Mouse (Mus musculus) midbrain, embryonic 14.5 days (tissue): ENCODE results near the gene Xxylt1. TPM values are rescaled to one million over a fixed set of nuclear protein-coding genes. Genes with fewer than 3 reads are reported as not detected.

Experiments used
- ATAC-seq: fragments of 200-750 bp; cut with Nextera tagmentation; 2 replicates; pipeline ENCODE4 v1.8.0; 2017; ENCODE audit warnings: moderate number of reproducible peaks, moderate library complexity; ENCODE audit not compliant: low FRiP score, low TSS enrichment
- DNase-seq: peaks from one replicate; pipeline ENCODE4 v3.0.0-alpha.2; 2015
- H3K27ac ChIP-seq: fragments of 300-500 bp; sonication (generic); replicated peaks from 2 replicates; pipeline ENCODE4 v1.5.1; 2014; ENCODE audit warnings: mild to moderate bottlenecking, low read depth, low read length, moderate library complexity
- H3K27me3 ChIP-seq: fragments of 300-500 bp; sonication (generic); 2 replicates; pipeline ENCODE4 v1.6.1; 2014; ENCODE audit warnings: low read length, control low read depth, mixed read lengths; ENCODE audit not compliant: control insufficient read depth, insufficient read depth
- H3K36me3 ChIP-seq: fragments of 300-500 bp; sonication (generic); 2 replicates; pipeline ENCODE4 v1.6.1; 2014; ENCODE audit warnings: low read length, control low read depth; ENCODE audit not compliant: control insufficient read depth, insufficient read depth
- H3K4me1 ChIP-seq: fragments of 300-500 bp; sonication (generic); 2 replicates; pipeline ENCODE4 v1.6.1; 2014; ENCODE audit warnings: mild to moderate bottlenecking, antibody characterized with exemption, low read length, control low read depth; ENCODE audit not compliant: control insufficient read depth, insufficient read depth
- H3K4me2 ChIP-seq: fragments of 300-500 bp; sonication (generic); 2 replicates; pipeline ENCODE4 v1.6.1; 2014; ENCODE audit warnings: mild to moderate bottlenecking, low read length, moderate library complexity
- H3K4me3 ChIP-seq: fragments of 300-500 bp; sonication (generic); replicated peaks from 2 replicates; pipeline ENCODE4 v1.5.1; 2014; ENCODE audit warnings: low read depth, low read length
- H3K9ac ChIP-seq: fragments of 300-500 bp; sonication (generic); replicated peaks from 2 replicates; pipeline ENCODE4 v1.6.1; 2014; ENCODE audit warnings: mild to moderate bottlenecking, low read length, moderate library complexity
- H3K9me3 ChIP-seq: fragments of 300-500 bp; sonication (generic); 2 replicates; pipeline ENCODE4 v1.6.1; 2016; ENCODE audit warnings: low read length, control low read depth, mixed read lengths; ENCODE audit not compliant: control insufficient read depth
- WGBS: fragments of 180-500 bp; shearing (Covaris S2); extraction: QIAGEN DNeasy Blood & Tissue Kit; methylation state at CpG from one replicate; pipeline ENCODE4 v1.1.7; 2014; 5-methylcytosine and 5-hydroxymethylcytosine counted together
- polyA plus RNA-seq: library from polyadenylated mRNA; unstranded; fragments of >200 nt; fragmentation: Nextera tagmentation; extraction: Ambion mirVana; gene quantifications from 2 replicates; pipeline ENCODE4 v1.2.1, GENCODE M21; 2014

The Xxylt1 gene
- polyA plus RNA-seq, 1 experiment from 2014 or later: 14.4 TPM

DNA sequence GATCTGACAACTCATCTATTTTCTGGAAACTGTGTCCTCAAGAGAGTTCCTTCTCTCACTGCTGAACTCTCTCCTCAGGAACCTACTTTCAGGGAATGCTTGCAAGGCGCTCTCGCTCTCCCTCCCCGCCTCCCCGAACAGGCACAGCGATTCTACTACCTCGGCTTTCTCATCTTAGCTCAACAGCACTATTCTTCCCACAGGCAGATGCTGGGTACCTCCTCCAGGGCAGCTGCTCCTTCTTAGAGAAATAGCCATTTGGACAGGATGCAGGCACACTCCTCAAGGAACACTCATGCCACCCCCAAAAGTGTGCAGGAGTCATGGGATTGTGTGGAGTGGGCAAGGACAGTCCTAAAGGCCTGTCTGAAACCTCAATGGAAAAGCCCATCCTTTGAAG, 97.5 kb downstream of the Xxylt1 start:
- Histone ChIP-seq H3K4me3 (no peak overlapping the region), H3K4me1 (peaks cover 6% of the 10 kb centered on the region), H3K27ac (no peak overlapping the region), H3K9me3 (no peaks in the 10 kb centered on the region), H3K36me3 (no peaks in the 10 kb centered on the region), H3K9ac (no peak overlapping the region), H3K4me2 (no peak overlapping the region), H3K27me3 (no peaks in the 10 kb centered on the region)
- WGBS: 67% methylated on average over 6 of the region's 6 CpGs
- DNase-seq: no peak
- ATAC-seq: no peak

DNA sequence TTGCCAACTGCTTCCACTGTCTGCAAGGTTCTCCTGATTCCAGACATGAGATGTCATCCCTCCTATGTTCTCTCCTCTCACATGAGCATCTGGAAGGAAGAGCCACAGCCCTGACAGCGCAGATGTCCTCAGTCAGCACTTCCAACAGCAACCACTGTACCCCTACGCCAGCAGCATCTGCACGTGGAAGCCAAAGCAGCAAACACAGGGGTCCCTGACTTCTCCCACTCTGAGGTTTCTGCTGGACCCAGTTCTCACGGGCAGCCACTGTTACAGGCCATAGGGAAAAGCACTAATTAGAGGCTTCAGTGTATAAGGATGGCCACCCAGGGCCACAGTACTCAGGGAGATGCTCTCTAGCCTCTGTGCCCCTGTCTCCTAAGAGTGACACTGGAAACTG, 98.0 kb downstream of the Xxylt1 start:
- Histone ChIP-seq H3K9me3 (no peaks in the 10 kb centered on the region), H3K27ac (no peak overlapping the region), H3K27me3 (no peaks in the 10 kb centered on the region), H3K9ac (no peak overlapping the region), H3K4me1 (peaks cover 6% of the 10 kb centered on the region), H3K36me3 (no peaks in the 10 kb centered on the region), H3K4me3 (no peak overlapping the region), H3K4me2 (no peak overlapping the region)
- WGBS: 57% methylated on average over 4 of the region's 4 CpGs
- ATAC-seq (no peak), DNase-seq (no peak)

DNA sequence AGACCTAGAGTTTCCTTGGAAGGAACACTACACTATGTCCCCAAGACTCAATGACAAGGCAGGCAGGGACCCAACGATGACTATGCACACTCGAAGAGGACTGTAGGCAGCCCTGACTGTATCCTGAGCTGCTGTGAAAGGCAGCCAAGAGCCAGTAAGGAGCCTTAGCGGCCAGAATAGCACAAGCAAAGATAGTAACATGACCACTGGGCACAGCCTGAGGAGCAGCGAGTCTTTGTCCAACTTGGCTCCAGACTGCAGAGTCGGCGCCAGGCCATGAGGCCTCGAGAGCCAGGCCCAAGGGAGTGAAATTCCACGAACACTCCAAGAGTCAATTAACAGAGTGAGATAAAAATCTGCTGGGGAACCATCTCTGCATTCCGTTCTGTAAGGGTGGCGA, 99.9 kb downstream of the Xxylt1 start:
- 94% methylated on average over 10 of the region's 10 CpGs for WGBS
- no peak overlapping the region for H3K4me2 ChIP-seq
- no peak for ATAC-seq
- peaks cover 12% of the 10 kb centered on the region for H3K4me1 ChIP-seq
- no peak for DNase-seq
- H3K36me3 ChIP-seq: no peaks in the 10 kb centered on the region
- no peak overlapping the region for H3K4me3 ChIP-seq
- H3K27ac ChIP-seq: no peak overlapping the region
- H3K9ac ChIP-seq: no peak overlapping the region
- no peaks in the 10 kb centered on the region for H3K27me3 ChIP-seq
- no peaks in the 10 kb centered on the region for H3K9me3 ChIP-seq

DNA sequence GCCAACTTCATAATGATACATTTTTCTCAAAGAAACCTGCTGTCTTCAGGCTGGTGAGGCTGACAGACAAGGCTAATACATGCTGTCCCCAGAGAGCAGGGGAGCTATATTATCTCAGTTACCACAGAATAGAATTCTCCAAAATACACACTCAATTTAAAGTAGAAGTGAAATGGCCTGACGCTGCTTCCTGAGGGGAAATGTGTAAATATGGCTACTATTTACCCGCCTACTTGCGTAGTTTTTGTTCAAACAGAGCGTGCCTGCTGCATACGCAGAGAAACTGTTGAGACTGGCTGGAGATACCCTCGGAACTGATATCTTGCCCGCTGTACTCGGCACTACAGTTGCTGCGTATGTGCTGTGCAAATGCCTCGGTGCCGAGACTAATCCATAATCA, 101.3 kb downstream of the Xxylt1 start:
- Histone ChIP-seq H3K4me2 (no peak overlapping the region), H3K36me3 (no peaks in the 10 kb centered on the region), H3K9me3 (no peaks in the 10 kb centered on the region), H3K27ac (no peak overlapping the region), H3K4me1 (peaks cover 9% of the 10 kb centered on the region), H3K4me3 (no peak overlapping the region), H3K9ac (no peak overlapping the region), H3K27me3 (no peaks in the 10 kb centered on the region)
- no peak for DNase-seq
- no peak for ATAC-seq
- 81% methylated on average over 11 of the region's 11 CpGs for WGBS

DNA sequence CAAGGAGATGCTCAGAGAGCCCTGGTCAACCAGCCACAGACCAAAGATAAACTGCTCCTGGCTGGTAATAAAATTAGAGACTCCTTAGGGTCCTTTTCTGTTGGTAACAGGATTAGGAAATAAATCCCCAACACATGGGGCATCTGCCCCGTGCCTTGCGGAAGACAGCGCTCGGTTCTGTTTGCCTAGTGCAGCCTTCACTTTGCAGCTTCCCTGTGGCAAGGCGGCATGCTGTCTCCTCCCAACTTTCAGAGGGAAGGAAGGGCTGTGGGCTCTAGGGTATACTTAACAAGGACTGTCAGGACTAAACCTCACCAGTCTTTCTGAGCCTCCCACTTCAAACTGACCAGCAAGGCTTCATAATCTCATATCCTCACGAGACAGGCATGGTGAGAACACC, 103.5 kb downstream of the Xxylt1 start:
- Histone ChIP-seq H3K27me3 (no peaks in the 10 kb centered on the region), H3K4me1 (peaks cover 7% of the 10 kb centered on the region; the same call in 1 of the 2 replicates), H3K9me3 (no peaks in the 10 kb centered on the region), H3K9ac (no peak overlapping the region; the same call in 1 of the 2 replicates), H3K36me3 (no peaks in the 10 kb centered on the region), H3K27ac (no peak overlapping the region), H3K4me3 (no peak overlapping the region), H3K4me2 (no peak overlapping the region)
- 27% methylated on average over 6 of the region's 6 CpGs for WGBS
- no peak for ATAC-seq
- peak; percentile 36 for DNase-seq

DNA sequence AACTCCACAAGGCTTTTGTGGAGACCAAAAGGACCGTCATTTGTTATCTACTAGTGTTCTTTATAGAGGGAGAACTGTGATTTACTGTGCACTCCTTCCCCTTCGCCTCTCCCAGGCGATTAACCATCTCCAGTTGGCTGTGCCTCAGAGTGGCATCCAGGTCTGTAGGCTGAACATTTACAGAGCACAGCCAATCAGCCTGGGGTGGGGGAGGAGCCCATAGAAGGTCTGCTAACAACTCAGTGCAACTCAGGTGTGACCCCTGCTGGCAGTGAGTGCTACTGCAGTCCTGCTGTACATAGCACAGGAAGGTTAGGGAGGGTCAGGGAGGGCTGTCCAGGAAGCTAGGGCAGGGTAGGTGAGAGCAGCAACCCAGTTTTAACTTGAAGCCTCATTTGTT, 104.0 kb downstream of the Xxylt1 start:
- no peaks in the 10 kb centered on the region for H3K36me3 ChIP-seq
- H3K9ac ChIP-seq: no peak overlapping the region
- H3K27me3 ChIP-seq: no peaks in the 10 kb centered on the region
- DNase-seq (peak; percentile 96), ATAC-seq (peak; percentile 91)
- WGBS: 3% methylated on average over 3 of the region's 3 CpGs
- no peaks in the 10 kb centered on the region for H3K9me3 ChIP-seq
- H3K4me2 ChIP-seq: peak overlapping the region; percentile 8; the same call in 1 of the 2 replicates
- no peak overlapping the region for H3K27ac ChIP-seq
- H3K4me1 ChIP-seq: peaks cover 7% of the 10 kb centered on the region; the same call in 1 of the 2 replicates
- no peak overlapping the region for H3K4me3 ChIP-seq

DNA sequence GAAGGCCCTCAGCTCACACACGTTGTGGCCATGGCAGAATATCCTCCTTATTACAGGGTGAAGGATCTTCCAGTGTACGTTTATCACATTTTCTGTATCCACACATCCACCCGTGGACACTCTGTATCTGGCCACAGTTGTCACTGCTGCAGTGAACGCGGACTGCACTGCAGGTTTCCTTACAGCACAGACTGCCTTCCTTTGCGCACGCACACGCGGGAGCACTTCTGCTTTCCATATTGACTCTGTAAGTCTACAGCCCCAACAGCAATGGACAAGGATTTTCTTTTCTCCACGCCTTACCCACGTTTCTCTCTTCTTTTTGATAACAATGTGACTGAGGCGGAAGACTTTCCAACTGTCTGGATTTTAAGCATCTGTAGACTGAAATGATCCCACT, 106.7 kb downstream of the Xxylt1 start:
- 89% methylated on average over 12 of the region's 12 CpGs for WGBS
- H3K9me3 ChIP-seq: no peaks in the 10 kb centered on the region
- H3K4me2 ChIP-seq: no peak overlapping the region
- no peak overlapping the region for H3K9ac ChIP-seq
- H3K27me3 ChIP-seq: no peaks in the 10 kb centered on the region
- no peaks in the 10 kb centered on the region for H3K36me3 ChIP-seq
- H3K4me3 ChIP-seq: no peak overlapping the region
- no peak for ATAC-seq
- DNase-seq: no peak
- H3K27ac ChIP-seq: no peak overlapping the region
- peaks cover 7% of the 10 kb centered on the region; the same call in 1 of the 2 replicates for H3K4me1 ChIP-seq

DNA sequence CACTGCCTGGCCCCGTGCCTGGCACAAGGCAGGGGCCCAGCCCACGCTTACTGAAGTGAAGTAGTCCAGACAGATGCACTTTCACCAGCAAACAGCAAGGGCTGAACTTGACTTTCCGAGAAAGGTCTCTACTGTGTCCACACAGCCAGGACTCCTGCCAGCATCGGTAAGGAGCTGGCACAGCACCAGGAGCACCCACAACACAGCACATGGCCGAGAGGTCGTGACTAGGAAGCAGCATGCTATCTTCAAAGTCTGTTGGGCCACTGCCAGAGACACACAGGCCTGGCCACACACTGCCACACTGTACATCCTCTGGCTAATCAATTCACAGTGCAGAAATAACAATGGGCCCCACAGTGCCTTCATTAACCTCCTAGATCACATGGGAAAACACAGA, 107.8 kb downstream of the Xxylt1 start:
- Histone ChIP-seq H3K4me2 (no peak overlapping the region), H3K27me3 (no peaks in the 10 kb centered on the region), H3K4me1 (peaks cover 7% of the 10 kb centered on the region; the same call in 1 of the 2 replicates), H3K9ac (no peak overlapping the region), H3K9me3 (no peaks in the 10 kb centered on the region), H3K4me3 (no peak overlapping the region), H3K36me3 (no peaks in the 10 kb centered on the region), H3K27ac (no peak overlapping the region)
- 64% methylated on average over 6 of the region's 6 CpGs for WGBS
- DNase-seq (peak; percentile 33), ATAC-seq (no peak)

DNA sequence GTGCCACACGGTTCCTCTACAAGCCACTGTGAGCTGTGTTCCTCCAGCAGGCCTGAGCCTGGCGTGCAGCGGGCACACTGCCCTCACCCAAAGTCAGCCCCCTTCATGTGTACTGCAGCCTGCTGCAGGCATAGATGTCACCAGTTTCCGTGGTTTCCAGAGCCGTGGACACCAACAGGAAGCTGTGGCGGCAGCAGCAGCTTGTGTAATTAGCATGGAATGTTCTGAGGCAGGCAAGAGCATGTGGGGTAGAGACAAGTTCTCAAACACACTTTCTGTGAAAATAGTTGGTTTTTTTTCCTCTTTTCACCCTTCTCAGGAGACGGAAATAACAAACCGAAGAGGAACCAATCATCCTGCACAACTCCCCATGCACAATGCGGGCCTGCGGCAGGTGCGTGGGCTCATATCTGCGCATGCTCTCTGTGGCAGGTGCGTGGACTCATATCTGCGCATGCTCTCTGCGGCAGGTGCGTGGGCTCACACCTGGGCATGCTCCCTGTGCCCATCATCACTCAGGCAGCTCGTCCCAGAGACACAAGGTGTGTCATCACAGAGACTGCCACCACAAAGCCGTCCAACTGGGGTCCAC, 109.2 kb downstream of the Xxylt1 start:
- ATAC-seq (no peak), DNase-seq (no peak)
- Histone ChIP-seq H3K4me2 (no peak overlapping the region), H3K27ac (no peak overlapping the region), H3K9me3 (no peaks in the 10 kb centered on the region), H3K27me3 (no peaks in the 10 kb centered on the region), H3K4me1 (peaks cover 5% of the 10 kb centered on the region; the same call in 1 of the 2 replicates), H3K4me3 (no peak overlapping the region), H3K36me3 (no peaks in the 10 kb centered on the region), H3K9ac (no peak overlapping the region)
- 93% methylated on average over 18 of the region's 18 CpGs for WGBS
